Mouse (Mus musculus) urinary bladder, postnatal 10 days (tissue): ENCODE measurements around the gene Alpk3.
"Not testable (repeated sequence)": the region's sequence is repeated elsewhere in the genome, so short reads cannot be mapped to it uniquely, and the experiment has no call there.

Experiments used
- DNase-seq: peaks from one replicate; pipeline ENCODE4 v3.0.0; 2022; ENCODE audit warnings: low spot score

The Alpk3 gene

GRCm38 (mm10) chr7:81132851-81133279 lies 75.5 kb downstream of the Alpk3 start:
- DNase-seq = no peak

GRCm38 (mm10) chr7:81133416-81133815 lies 76.0 kb downstream of the Alpk3 start:
- no peak for DNase-seq

DNA sequence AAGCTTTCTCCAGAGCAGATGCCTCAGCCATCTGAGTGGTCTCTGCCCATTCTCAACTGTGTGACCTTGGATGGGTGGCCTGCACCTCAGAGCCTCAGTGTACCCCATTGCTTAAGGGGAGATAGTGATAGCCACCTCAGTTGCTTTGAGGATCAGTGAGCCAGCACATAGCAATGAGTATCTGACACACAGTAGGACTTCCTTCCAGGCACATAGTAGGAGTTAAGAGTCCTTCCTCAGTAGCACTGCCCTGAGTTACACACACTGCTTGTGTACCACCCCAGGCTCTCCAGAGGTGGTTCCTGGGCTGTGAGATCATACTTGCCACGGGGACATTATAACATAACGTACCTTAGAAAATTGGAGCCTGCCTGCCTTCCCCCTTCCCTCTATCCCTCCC lies 76.5 kb downstream of the Alpk3 start:
- DNase-seq = no peak

DNA sequence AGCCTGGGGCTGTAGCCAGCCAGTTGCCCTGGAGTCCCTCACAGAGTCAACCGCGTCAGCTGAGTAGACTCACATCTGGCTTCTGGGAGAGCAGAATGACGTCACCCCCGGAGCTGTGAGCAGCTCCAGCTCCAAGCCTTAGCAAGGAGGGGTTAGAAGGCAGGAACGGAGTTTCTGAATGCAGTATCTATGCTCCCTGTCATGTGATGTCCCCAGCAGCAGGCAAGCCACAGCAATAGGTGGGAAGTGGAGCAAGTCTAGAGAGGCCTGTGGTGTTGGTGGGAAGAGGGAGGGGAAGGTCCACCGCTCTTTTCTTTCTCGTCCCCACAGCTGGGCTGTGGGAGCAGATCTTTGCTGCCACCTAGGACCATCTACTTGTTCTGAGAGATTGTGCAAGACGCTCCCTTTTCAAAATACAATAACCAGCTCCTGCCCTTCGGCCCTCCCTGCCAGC lies 77.2 kb downstream of the Alpk3 start:
- DNase-seq = no peak

DNA sequence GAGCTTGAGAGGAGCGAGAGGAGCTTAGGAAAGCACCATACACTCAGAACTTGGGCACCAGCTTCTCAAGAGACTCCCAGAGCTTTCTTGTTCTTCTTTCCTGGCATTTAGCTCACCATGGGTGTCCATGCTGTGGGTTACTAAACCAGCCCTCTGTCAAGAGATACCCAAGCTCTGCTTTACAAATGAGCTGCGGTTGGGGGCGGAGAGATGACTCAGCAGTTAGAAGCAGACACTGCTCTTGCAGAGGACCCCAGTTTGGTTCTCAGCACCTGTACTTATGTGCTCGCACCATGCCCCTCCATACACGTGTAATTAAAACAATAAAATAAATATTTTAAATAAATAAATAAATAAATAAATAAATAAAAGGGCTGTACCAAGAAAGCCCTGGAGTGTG lies 79.9 kb downstream of the Alpk3 start:
- no peak for DNase-seq

GRCm38 (mm10) chr7:81139100-81139499 lies 81.7 kb downstream of the Alpk3 start:
- DNase-seq = no peak

GRCm38 (mm10) chr7:81139671-81140404 lies 82.4 kb downstream of the Alpk3 start:
- DNase-seq = no peak

DNA sequence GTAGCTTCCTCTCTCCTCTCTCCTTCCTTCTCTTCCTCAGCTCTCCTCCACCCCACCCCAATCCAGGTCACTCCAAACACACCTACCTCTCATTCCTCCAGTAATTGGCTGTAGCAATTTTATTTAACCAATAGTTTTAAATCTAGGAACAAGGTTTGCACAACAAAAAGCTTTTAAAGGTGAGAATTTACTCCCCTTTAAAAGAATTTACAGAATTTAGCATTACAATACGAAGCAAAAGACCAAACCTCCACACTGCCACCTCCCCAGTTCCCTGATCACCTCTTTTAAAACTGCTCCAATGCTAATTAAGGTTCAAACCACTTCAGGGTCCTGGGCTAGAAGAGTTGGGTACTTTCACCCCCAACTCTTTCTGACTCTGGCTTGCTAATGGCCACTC lies 84.1 kb downstream of the Alpk3 start:
- no peak for DNase-seq

DNA sequence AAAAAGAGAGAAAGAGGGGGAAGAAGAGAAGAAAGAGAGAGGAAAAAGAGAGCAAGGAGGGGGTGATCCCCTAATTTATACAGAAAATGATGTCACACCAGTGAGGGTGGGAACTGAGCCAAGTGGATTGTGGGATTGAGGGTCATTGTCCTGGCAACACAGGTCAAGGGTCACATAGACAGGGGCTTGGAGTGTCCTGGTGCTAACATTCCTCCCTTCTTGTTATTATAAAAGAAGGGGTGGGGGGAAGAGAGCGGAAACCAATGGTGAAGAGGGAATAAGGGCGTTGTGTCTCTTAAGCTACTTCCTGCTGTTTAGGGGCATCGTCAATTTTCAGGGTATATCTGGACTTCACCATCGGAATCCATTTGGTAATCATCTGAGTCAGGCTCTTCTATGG lies 85.7 kb downstream of the Alpk3 start:
- DNase-seq = not testable (repeated sequence)

GRCm38 (mm10) chr7:81149759-81150158 lies 92.4 kb downstream of the Alpk3 start:
- DNase-seq = no peak

GRCm38 (mm10) chr7:81151216-81151615 lies 93.8 kb downstream of the Alpk3 start:
- DNase-seq = no peak

GRCm38 (mm10) chr7:81152306-81152705 lies 94.9 kb downstream of the Alpk3 start:
- DNase-seq = no peak

- DNase-seq = no peak
Observed at GRCm38 (mm10) chr7:81152826-81153225, 95.4 kb downstream of the Alpk3 start.

DNA sequence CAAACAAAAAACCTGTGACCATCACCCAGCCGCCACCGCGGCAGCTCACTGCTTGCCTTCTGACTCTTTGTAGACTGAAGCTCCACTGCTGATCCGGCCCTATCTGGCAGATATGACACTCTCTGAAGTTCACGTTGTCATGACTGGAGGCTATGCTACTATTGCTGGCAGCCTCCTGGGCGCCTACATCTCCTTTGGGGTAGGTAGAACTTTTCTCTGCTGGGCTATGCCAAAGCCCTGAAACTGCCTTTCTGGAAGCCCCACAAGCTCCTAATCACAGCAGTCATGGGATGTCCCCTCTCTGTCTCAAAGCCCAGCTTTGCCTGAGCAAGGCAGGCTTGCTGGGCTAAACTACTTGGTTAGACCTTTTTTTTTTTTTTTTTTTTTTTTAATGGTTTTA lies 95.9 kb downstream of the Alpk3 start:
- no peak for DNase-seq

DNA sequence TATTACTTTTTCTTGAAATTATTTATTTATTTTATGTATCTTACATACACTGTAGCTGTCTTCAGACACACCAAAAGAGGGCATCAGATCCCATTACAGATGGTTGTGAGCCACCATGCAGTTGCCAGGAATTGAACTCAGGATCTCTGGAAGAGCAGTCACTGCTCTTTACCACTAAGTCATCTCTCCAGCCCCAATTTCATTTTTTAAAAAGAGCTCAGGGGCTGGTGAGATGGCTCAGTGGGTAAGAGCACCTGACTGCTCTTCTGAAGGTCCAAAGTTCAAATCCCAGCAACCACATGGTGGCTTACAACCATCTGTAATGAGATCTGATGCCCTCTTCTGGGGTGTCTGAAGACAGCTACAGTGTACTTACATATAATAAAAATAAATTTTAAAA lies 96.8 kb downstream of the Alpk3 start:
- not testable (repeated sequence) for DNase-seq

DNA sequence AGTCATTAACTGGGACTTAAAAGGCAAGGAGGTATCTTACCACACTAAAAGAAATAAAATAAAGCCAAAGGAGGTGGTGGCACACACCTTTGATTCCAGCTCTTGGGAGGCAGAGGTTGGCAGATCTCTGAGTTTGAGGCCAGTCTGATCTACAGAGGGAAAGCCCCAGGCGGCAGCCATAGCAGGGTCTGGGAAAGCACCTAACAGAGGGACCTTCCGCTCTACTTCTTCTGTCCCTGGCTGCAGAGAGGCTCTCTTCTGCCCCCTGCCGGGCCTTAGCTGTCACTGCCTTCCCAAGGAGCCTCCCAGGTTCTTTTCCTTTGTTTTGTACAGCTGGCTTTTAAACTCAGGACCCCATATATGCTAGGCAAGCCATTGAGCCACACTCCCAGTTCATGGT lies 97.6 kb downstream of the Alpk3 start:
- peak; percentile 8 for DNase-seq
